Mouse (Mus musculus): ENCODE results near the gene Tceanc2. TPM values are rescaled to one million over a fixed set of nuclear protein-coding genes. Genes with fewer than 3 reads are reported as not detected.

Gene Tceanc2
- polyA plus RNA-seq, 1 experiment from 2014 or later = 28.8 TPM

- H3K4me1 ChIP-seq = peaks cover 35% of the 10 kb centered on the region
- 49% methylated on average over 37 of the region's 37 CpGs for WGBS
- H3K9ac ChIP-seq = no peak overlapping the region
- no peak overlapping the region for H3K4me3 ChIP-seq
- H3K4me2 ChIP-seq (replicated peaks) = peak overlapping the region; percentile 3; the same call in 1 of the 2 replicates
- H3K27ac ChIP-seq = 0 out of 2 replicates have a peak overlapping the region, but pooled peaks have one; percentile 3
- H3K27me3 ChIP-seq (replicated peaks) = no peaks in the 10 kb centered on the region
- peaks cover 3% of the 10 kb centered on the region; the same call in 1 of the 2 replicates for H3K36me3 ChIP-seq
- peak; percentile 45; the same call in 1 of the 2 replicates for ATAC-seq (ENCODE audit: low FRiP score, low read depth)
- no peaks in the 10 kb centered on the region for H3K9me3 ChIP-seq
These were observed 39.7 kb downstream of the Tceanc2 start for GRCm38 (mm10) chr4:107138948-107139835.

DNA sequence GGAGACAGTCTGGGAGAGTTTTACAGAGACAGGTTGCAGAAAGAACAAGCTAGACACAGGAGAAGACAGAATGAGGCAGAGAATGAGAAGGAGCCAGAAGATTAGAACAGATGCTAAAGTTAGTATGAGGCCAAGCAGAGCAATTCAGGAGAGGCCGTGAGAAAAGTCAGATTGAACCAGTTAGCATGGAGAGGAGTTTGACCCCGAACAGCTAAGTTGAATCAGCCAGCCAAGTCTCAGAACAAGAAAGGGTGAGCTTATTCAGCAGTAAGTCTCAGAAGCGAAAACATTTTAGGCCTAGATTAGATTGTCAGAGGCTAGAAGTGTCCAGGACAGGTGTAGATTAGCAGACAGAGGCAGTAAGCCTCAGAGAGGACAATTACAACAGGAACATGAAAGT is 42.4 kb downstream of the Tceanc2 start:
- H3K4me3 ChIP-seq = no peak overlapping the region
- H3K27me3 ChIP-seq (replicated peaks) = no peaks in the 10 kb centered on the region
- H3K9ac ChIP-seq = no peak overlapping the region
- no peak for ATAC-seq (ENCODE audit: low FRiP score, low read depth)
- no peak overlapping the region for H3K4me2 ChIP-seq (replicated peaks)
- 64% methylated on average over 3 of the region's 3 CpGs for WGBS
- H3K27ac ChIP-seq = no peak overlapping the region
- H3K36me3 ChIP-seq = peaks cover 3% of the 10 kb centered on the region; the same call in 1 of the 2 replicates
- no peaks in the 10 kb centered on the region for H3K9me3 ChIP-seq
- H3K4me1 ChIP-seq = peaks cover 40% of the 10 kb centered on the region

DNA sequence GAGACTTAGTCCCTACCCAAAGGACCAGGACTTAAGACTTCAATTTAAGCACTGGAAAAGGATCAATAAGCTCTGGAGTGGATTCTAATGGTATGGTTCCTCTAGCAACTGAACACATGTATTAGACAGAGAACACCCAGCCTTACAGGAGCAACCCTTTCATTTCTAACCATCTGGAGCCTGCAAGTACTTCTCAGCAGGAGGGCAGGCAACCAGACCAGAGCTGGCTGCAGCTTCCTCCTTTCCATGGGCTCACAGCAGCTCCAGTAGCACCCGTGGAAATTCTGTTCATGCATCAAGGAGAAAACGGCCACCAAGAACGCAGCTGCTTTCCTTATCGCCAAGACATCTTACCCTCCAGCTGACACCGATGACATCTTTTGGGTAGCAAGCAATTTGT is 43.3 kb downstream of the Tceanc2 start:
- peaks cover 3% of the 10 kb centered on the region; the same call in 1 of the 2 replicates for H3K36me3 ChIP-seq
- no peak overlapping the region for H3K4me3 ChIP-seq
- H3K27ac ChIP-seq = no peak overlapping the region
- H3K9me3 ChIP-seq = no peaks in the 10 kb centered on the region
- H3K4me1 ChIP-seq = peaks cover 40% of the 10 kb centered on the region
- H3K9ac ChIP-seq = no peak overlapping the region
- ATAC-seq (ENCODE audit: low FRiP score, low read depth) = no peak
- 79% methylated on average over 5 of the region's 5 CpGs for WGBS
- no peaks in the 10 kb centered on the region for H3K27me3 ChIP-seq (replicated peaks)
- no peak overlapping the region for H3K4me2 ChIP-seq (replicated peaks)

DNA sequence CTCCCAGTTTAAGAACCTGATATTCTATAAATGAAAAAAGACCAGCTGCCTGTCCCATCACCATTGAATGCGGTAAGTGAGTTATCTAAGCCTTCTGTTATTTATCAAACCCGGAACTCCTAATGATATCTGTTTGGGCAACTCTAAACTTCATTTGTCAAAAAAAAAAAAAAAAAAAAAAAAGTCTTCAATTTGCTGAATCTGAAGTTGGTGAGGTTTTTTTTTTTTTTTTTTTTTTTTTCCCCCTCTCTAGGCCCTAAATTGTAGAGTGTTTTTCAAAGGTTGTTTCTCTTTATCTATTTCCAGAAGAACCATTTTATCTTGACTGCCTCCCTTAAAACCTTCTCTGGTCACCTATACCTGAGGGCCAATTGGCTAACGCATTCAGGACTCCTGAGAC is 44.0 kb downstream of the Tceanc2 start:
- H3K4me3 ChIP-seq = no peak overlapping the region
- peaks cover 3% of the 10 kb centered on the region; the same call in 1 of the 2 replicates for H3K36me3 ChIP-seq
- no peak overlapping the region for H3K27ac ChIP-seq
- 95% methylated on average over 3 of the region's 3 CpGs for WGBS
- H3K9ac ChIP-seq = no peak overlapping the region
- no peak for ATAC-seq (ENCODE audit: low FRiP score, low read depth)
- H3K4me1 ChIP-seq = peaks cover 40% of the 10 kb centered on the region
- H3K9me3 ChIP-seq = no peaks in the 10 kb centered on the region
- H3K27me3 ChIP-seq (replicated peaks) = no peaks in the 10 kb centered on the region
- H3K4me2 ChIP-seq (replicated peaks) = no peak overlapping the region

GRCm38 (mm10) chr4:107130534-107130933 is 48.4 kb downstream of the Tceanc2 start:
- Histone ChIP-seq H3K36me3 (no peaks in the 10 kb centered on the region), H3K27me3 (replicated peaks) (no peaks in the 10 kb centered on the region), H3K9ac (no peak overlapping the region), H3K4me2 (replicated peaks) (no peak overlapping the region), H3K9me3 (no peaks in the 10 kb centered on the region), H3K4me3 (no peak overlapping the region), H3K27ac (no peak overlapping the region), H3K4me1 (peaks cover 51% of the 10 kb centered on the region)
- WGBS = 22% methylated on average over 9 of the region's 9 CpGs
- ATAC-seq (ENCODE audit: low FRiP score, low read depth) = no peak

GRCm38 (mm10) chr4:107129373-107129772 is 49.5 kb downstream of the Tceanc2 start:
- Histone ChIP-seq H3K4me1 (peaks cover 55% of the 10 kb centered on the region), H3K36me3 (no peaks in the 10 kb centered on the region), H3K27me3 (replicated peaks) (no peaks in the 10 kb centered on the region), H3K4me3 (no peak overlapping the region), H3K4me2 (replicated peaks) (no peak overlapping the region), H3K9me3 (no peaks in the 10 kb centered on the region), H3K9ac (no peak overlapping the region), H3K27ac (no peak overlapping the region)
- no peak for ATAC-seq (ENCODE audit: low FRiP score, low read depth)
- 76% methylated on average over 8 of the region's 8 CpGs for WGBS

GRCm38 (mm10) chr4:107127901-107128669 is 50.8 kb downstream of the Tceanc2 start:
- H3K36me3 ChIP-seq = no peaks in the 10 kb centered on the region
- H3K27ac ChIP-seq = 0 out of 2 replicates have a peak overlapping the region, but pooled peaks have one; percentile 53
- peaks cover 58% of the 10 kb centered on the region for H3K4me1 ChIP-seq
- H3K4me3 ChIP-seq = no peak overlapping the region
- 21% methylated on average over 13 of the region's 13 CpGs for WGBS
- H3K9me3 ChIP-seq = no peaks in the 10 kb centered on the region
- no peaks in the 10 kb centered on the region for H3K27me3 ChIP-seq (replicated peaks)
- no peak overlapping the region for H3K9ac ChIP-seq
- no peak overlapping the region for H3K4me2 ChIP-seq (replicated peaks)
- ATAC-seq (ENCODE audit: low FRiP score, low read depth) = peak; percentile 27; the same call in 1 of the 2 replicates

GRCm38 (mm10) chr4:107126891-107127524 is 51.9 kb downstream of the Tceanc2 start:
- WGBS = 20% methylated on average over 13 of the region's 13 CpGs
- peak; percentile 65 for ATAC-seq (ENCODE audit: low FRiP score, low read depth)

DNA sequence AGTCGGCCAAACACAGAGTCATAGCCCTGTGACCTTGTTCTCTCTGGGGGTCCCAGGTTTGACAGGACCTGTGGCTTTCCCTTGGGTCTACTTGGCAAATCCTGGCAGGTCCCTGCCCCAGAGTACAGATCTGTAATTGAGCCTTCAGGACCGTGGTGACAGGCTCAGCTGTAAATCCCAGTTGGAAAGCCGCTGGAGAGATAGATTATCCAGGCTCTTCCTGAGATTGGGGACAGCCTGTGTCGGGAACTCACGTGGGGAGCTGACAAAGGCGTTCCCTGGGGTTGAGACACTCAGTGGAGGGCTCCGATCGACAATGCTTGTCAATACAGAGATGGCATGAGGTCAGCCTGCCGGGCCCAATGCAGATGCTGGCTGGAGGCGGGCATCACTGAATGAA is 52.5 kb downstream of the Tceanc2 start:
- no peak for ATAC-seq (ENCODE audit: low FRiP score, low read depth)
- Histone ChIP-seq H3K27me3 (replicated peaks) (no peaks in the 10 kb centered on the region), H3K4me1 (peaks cover 55% of the 10 kb centered on the region), H3K27ac (0 out of 2 replicates have a peak overlapping the region, but pooled peaks have one; percentile 32), H3K9me3 (no peaks in the 10 kb centered on the region), H3K4me2 (replicated peaks) (0 out of 2 replicates have a peak overlapping the region, but pooled peaks have one; percentile 2), H3K4me3 (no peak overlapping the region), H3K36me3 (no peaks in the 10 kb centered on the region), H3K9ac (no peak overlapping the region)
- 29% methylated on average over 10 of the region's 10 CpGs for WGBS

More at GRCm38 (mm10) chr4:107126891-107127524, 51.9 kb downstream of the Tceanc2 start:
- H3K27ac ChIP-seq = peak overlapping the region; percentile 32; the same call in 1 of the 2 replicates
- H3K9me3 ChIP-seq = no peaks in the 10 kb centered on the region
- H3K27me3 ChIP-seq (replicated peaks) = no peaks in the 10 kb centered on the region
- no peak overlapping the region for H3K9ac ChIP-seq
- peaks cover 53% of the 10 kb centered on the region for H3K4me1 ChIP-seq
- H3K4me2 ChIP-seq (replicated peaks) = 0 out of 2 replicates have a peak overlapping the region, but pooled peaks have one; percentile 2
- H3K36me3 ChIP-seq = no peaks in the 10 kb centered on the region
- H3K4me3 ChIP-seq = no peak overlapping the region

GRCm38 (mm10) chr4:107125101-107125500 is 53.8 kb downstream of the Tceanc2 start:
- WGBS = 64% methylated on average over 5 of the region's 5 CpGs
- Histone ChIP-seq H3K27ac (no peak overlapping the region), H3K4me2 (replicated peaks) (no peak overlapping the region), H3K36me3 (no peaks in the 10 kb centered on the region), H3K9me3 (no peaks in the 10 kb centered on the region), H3K9ac (no peak overlapping the region), H3K27me3 (replicated peaks) (no peaks in the 10 kb centered on the region), H3K4me3 (no peak overlapping the region), H3K4me1 (peaks cover 54% of the 10 kb centered on the region)
- ATAC-seq (ENCODE audit: low FRiP score, low read depth) = no peak

- Histone ChIP-seq H3K27me3 (replicated peaks) (no peaks in the 10 kb centered on the region), H3K4me2 (replicated peaks) (no peak overlapping the region), H3K4me3 (no peak overlapping the region), H3K4me1 (peaks cover 47% of the 10 kb centered on the region), H3K36me3 (no peaks in the 10 kb centered on the region), H3K9me3 (no peaks in the 10 kb centered on the region), H3K9ac (no peak overlapping the region), H3K27ac (no peak overlapping the region)
- no peak for ATAC-seq (ENCODE audit: low FRiP score, low read depth)
- WGBS = 69% methylated on average over 7 of the region's 7 CpGs
These were observed 54.5 kb downstream of the Tceanc2 start for GRCm38 (mm10) chr4:107124376-107124775.

Measured in neural tube, embryonic 12.5 days (tissue).